Mouse (Mus musculus): ENCODE data around the gene 1700034J05Rik.

- TF ChIP-seq CTCF (IDR thresholded peaks at IDR 0.05; ENCODE audit: insufficient read depth, low read depth, low read length) (no peak), POLR2A (IDR thresholded peaks at IDR 0.05; ENCODE audit: insufficient read depth, low read depth, low read length) (no peak)
These were observed 1.3 kb upstream of the 1700034J05Rik start for GRCm38 (mm10) chr6:146955475-146955874.

Data from olfactory bulb, adult 2 months (tissue).